Mouse (Mus musculus) embryonic fibroblast, embryonic 13.5 days (primary cell): ENCODE measurements around the gene Aimp2. TPM values are rescaled to one million over a fixed set of nuclear protein-coding genes. Genes with fewer than 3 reads are reported as not detected.

Source experiments
- H3K27ac ChIP-seq: 2 replicates; pipeline ENCODE4 v1.5.1; 2012; ENCODE audit warnings: low read length, control low read depth, inconsistent platforms; ENCODE audit not compliant: insufficient read depth
- H3K4me1 ChIP-seq: 2 replicates; pipeline ENCODE4 v1.6.1; 2011; ENCODE audit warnings: low read length; ENCODE audit not compliant: control insufficient read depth, insufficient read depth
- H3K4me3 ChIP-seq: 2 replicates; pipeline ENCODE4 v1.5.1; 2011; ENCODE audit warnings: mild to moderate bottlenecking, control low read depth, low read length; ENCODE audit not compliant: insufficient read depth
- CTCF ChIP-seq: IDR thresholded peaks from 2 replicates; pipeline ENCODE4 v1.5.1; 2011; ENCODE audit warnings: mild to moderate bottlenecking, control low read depth, low read length, moderate library complexity, borderline replicate concordance; ENCODE audit not compliant: insufficient read depth
- POLR2A ChIP-seq: IDR thresholded peaks from 2 replicates; pipeline ENCODE4 v1.6.1; 2011; ENCODE audit warnings: low read depth, mild to moderate bottlenecking, control low read depth, low read length, moderate library complexity
- polyA plus RNA-seq: library from polyadenylated mRNA; stranded (reverse); fragments of >200 nt; gene quantifications from 2 replicates; pipeline ENCODE4 v1.2.4, GENCODE M21; 2011; ENCODE audit warnings: low read depth; ENCODE audit not compliant: missing spikeins, insufficient read length

Gene Aimp2
- polyA plus RNA-seq, 1 experiment = 94.0 TPM

DNA sequence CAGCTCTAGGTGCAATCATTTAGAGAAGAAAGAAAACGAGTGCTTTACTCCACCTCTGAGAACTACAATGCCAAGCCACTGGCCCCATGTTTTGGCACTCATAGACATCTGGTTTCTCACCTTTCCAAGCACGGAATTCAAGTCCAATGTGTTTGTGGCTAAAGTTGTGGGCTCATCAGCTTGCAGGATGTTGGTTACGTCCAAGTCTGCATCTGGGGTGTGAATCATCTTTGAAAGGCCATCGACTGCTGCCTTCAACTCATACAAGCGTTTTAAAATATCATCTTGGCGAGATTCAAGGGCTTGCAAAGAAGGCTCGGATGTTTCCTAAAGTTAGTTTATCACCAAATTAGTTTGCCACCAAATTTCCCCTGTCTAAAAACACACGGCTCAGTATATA, 3.2 kb downstream of the Aimp2 start:
- no peak overlapping the region for H3K27ac ChIP-seq
- peaks cover 6% of the 10 kb centered on the region; the same call in 1 of the 2 replicates for H3K4me1 ChIP-seq
- H3K4me3 ChIP-seq = no peak overlapping the region
- TF ChIP-seq CTCF (no peak), POLR2A (no peak)

DNA sequence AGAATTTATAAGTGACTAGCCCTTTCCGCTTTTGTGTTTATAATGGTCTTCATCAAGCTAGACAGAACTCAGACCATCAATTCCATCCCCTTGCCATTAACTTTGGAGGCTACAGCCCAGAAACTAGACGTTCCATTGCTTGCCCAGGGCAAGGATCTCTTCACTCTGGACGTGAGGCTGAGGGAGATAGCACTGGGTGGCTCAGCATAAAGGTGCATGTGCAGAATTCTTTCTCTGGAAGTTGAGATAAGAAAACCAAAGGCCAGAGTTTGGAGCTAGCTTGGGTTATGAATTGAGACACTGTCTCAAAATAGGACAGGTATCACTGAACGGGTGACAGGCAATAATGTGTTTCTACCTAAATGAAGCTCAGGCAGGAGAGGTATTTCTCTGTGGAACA, 5.8 kb downstream of the Aimp2 start:
- H3K4me3 ChIP-seq = no peak overlapping the region
- no peak overlapping the region for H3K27ac ChIP-seq
- TF ChIP-seq POLR2A = no peak
- TF ChIP-seq CTCF = no peak
- H3K4me1 ChIP-seq = peaks cover 6% of the 10 kb centered on the region; the same call in 1 of the 2 replicates

DNA sequence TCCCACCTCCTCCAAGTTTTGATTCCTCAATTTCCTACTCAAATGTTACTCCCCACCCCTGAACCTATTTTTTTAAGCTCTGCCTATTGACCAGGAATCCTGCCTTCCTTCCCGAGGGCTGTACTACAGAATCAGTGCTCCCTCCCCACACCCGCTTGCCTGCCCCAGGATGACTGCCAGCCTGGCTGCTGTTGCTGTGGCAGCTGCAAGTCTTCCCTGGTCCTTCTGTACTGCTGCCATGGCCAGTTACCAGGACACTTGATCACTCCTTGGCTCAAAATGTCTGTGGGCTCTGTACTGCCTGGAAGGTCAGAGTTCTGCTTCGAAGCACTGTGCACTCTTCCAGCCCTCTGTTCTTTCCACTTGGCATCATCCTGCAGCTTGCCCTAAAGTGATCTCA, 7.5 kb downstream of the Aimp2 start:
- Histone ChIP-seq H3K27ac (no peak overlapping the region), H3K4me3 (no peak overlapping the region)
- TF ChIP-seq POLR2A = no peak
- TF ChIP-seq CTCF = no peak

DNA sequence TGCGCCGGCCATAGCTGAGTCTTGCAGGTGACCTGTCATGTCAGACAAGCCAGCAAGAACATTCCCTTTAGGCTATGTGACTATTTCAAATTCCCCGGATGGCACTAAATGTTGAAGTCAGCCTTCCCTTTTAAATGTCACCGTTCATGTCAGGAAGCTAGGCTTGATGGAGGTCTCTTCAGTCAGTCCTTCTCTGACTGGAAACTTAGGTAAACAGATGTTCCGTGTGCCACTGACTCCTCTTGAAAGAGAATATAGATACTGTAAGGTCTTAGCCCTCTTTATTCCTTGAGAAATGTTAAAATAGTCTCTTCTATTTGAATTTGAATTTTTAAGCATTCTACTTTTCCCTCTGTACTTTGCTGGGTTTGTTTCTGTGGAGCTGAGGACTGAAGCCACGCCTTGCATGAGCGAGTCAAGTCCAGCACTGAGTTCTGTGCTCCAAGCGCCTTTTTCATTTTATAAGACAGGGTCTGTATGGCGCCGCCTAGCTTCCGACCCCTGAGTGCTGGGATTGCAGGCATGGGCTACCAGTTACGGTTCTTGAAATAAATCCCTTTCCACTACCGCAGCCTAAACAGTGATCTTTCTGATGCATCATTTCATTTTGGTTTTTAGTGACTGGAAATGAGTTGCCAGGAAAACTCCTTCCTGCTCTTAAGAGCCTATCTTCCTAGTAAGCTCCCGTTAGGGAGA, 11.9 kb downstream of the Aimp2 start, which contains the start of gene Ankrd61:
Gene Ankrd61, minus strand, starts transcription at position 51 of the 696 bp plus-strand sequence.
- Histone ChIP-seq H3K27ac (no peak within 1 kb of the TSS), H3K4me3 (no peak within 1 kb of the TSS), H3K4me1 (no peaks in the 10 kb centered on the region)
- TF ChIP-seq CTCF (no peak), POLR2A (no peak)

More for the DNA sequence above, 7.5 kb downstream of the Aimp2 start:
- 0 out of 2 replicates have a peak, but pooled peaks cover 3% of the 10 kb centered on the region for H3K4me1 ChIP-seq

DNA sequence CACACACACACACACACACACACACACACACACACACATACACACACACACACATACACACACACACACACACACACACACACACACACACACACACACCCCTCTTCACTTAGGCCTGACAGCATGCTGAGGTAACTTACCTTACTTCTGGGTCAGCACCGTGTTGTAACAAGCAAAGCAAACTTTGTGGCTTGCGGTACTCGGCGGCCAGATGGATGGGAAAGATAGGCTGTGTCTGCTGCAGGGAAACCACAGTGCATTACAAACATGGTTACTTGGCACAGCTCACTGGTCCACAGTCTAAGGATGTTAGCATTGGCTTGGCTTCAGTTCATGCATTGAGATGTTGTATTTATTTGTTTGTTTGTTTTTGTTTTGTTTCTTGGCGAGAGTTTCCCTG, 16.3 kb downstream of the Aimp2 start:
- Histone ChIP-seq H3K27ac (no peak overlapping the region), H3K4me3 (no peak overlapping the region), H3K4me1 (no peaks in the 10 kb centered on the region)
- no peak for TF ChIP-seq CTCF
- TF ChIP-seq POLR2A = no peak

DNA sequence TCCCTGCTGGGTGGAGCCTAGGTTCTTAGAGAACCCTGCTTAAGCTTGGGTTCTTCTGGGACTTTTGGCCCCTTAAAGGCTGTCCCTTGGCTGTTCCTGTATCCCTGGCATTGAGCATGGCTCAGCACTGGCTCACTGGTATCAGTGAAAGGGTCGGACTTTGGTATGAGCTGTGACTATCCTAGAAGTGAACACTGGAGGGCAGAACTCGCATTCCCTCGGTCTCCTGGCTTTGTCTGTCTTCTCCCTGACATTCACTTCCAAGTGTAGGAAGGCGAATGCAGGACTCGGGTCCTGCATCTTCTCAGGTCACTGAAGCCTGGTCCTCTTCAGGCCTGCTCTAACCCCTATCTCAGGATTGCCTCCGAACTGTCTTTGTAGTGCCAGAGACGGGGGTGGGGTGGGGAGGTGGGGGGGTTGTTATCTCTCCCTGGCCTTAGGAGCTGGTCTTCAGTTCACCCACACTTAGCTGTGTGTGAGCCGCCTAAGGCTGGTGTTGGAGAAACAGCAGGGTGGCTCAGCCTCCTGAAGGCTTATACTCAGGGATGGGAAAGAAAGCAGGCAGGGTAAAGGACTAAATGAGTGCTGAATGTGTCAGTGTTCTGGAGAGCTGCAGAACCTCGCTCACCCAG, 17.3 kb downstream of the Aimp2 start:
- TF ChIP-seq CTCF (no peak), POLR2A (no peak)
- Histone ChIP-seq H3K4me3 (no peak overlapping the region), H3K27ac (no peak overlapping the region), H3K4me1 (no peaks in the 10 kb centered on the region)

DNA sequence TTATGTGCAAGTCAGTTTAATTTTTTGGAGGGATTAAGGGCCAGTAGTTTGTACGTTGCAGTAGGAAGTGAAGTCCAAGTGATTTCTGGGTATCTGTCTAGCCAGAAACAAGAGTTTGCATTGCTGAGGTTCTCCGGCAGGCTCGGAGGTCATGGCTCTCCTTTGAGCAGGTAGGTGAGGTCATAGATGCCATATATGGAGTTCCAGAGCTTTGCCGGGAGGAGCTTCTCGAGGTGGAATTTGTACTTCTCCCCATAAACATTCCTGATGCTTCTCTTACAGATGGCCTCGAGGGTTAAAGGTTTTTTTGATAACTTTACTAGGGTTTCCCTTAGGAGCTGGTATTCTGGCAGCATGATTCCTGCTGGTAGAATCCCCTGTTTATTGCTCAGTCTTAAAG, 18.9 kb downstream of the Aimp2 start:
- Histone ChIP-seq H3K4me3 (no peak overlapping the region), H3K4me1 (no peaks in the 10 kb centered on the region), H3K27ac (no peak overlapping the region)
- TF ChIP-seq POLR2A = no peak
- no peak for TF ChIP-seq CTCF

DNA sequence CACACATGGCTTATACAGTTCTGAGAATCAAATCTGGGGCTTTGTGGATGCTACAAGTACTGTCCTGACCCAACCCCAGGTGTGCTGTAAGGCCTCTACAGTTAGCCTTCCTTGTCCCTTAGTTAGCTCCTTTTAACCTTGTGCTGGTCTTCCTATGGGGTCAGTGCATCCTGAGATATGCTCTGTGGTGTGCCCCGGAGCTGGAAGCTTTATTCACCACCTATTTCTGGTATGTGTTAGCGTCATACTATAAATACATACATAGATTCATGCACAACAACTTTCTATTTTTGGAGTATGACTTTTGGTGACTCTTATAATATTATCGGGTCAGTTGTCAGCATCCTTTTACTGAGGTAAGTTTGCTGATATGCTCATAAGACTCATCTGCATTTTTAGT, 24.4 kb downstream of the Aimp2 start:
- TF ChIP-seq POLR2A (no peak), CTCF (no peak)
- Histone ChIP-seq H3K4me3 (no peak overlapping the region), H3K4me1 (no peaks in the 10 kb centered on the region), H3K27ac (no peak overlapping the region)

DNA sequence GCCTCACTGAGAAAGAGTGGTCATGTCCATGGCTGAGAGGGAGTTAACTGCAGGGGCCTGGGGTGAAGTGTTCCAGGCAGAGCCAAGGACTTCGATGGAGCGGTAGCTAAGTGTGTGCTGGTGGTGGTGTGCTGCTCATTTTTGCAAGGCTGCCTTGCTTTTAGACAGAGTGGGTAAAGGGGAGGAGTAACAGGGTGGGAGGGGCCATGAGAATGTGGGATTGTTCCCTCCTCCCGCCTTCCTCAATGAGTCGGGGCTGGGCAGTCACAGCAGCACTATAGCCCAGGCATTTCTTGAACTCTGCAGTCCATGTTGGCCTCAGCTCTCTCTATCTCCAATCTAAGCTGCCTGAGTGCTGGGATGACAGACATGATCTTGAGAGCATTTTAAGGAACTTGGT, 35.1 kb downstream of the Aimp2 start:
- Histone ChIP-seq H3K4me3 (no peak overlapping the region), H3K27ac (no peak overlapping the region), H3K4me1 (no peaks in the 10 kb centered on the region)
- TF ChIP-seq POLR2A (no peak), CTCF (no peak)

DNA sequence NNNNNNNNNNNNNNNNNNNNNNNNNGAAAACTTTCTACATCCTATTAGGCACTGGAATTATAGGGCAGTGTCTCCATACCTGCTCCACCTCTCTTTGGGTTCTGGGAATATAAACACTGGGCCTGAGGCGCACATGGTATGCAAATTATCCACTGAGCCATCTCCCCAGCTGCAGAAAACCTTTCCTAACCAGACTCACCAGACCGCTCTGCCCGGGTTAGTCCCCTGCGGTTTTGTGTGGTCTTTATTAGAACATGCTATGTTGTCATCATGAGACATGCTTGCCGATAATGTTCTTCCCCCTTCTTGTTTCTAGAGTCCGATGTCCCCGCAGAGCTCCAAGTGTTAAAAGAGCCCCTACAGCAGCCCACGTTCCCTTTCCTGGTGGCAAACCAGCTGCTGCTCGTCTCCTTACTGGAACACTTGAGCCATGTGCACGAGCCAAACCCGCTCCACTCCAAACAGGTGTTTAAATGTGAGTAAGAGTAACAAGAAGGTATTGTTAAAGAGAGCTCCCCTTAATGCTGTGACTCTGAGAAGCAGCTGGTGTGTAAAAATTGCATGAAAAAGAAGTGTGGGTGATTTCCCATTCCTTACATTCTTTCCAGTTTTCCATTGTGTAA, 38.0 kb downstream of the Aimp2 start:
- TF ChIP-seq CTCF (no peak), POLR2A (no peak)
- Histone ChIP-seq H3K27ac (no peak overlapping the region), H3K4me3 (no peak overlapping the region), H3K4me1 (no peaks in the 10 kb centered on the region)

Other genes with a start within 250 kb of the Aimp2 start
- 17.2 and 18.5 TPM in 2 replicates for gene Usp42, start 177.6 kb downstream of the Aimp2 start, polyA plus RNA-seq
- gene Eif2ak1, start 92.1 kb downstream of the Aimp2 start, polyA plus RNA-seq = 26.9 and 30.0 TPM in 2 replicates
- gene Ankrd61, start 12.2 kb downstream of the Aimp2 start, polyA plus RNA-seq = not detected in 2 replicates
- gene Pms2, start 117 bp upstream of the Aimp2 start, polyA plus RNA-seq = 13.1 and 19.5 TPM in 2 replicates
- 1.2 TPM in 1 of 2 replicates, not detected in the other for gene Gm42421, start 18.3 kb upstream of the Aimp2 start, polyA plus RNA-seq
- 0.77 TPM in 1 of 2 replicates, not detected in the other for gene Rsph10b, start 23.2 kb upstream of the Aimp2 start, polyA plus RNA-seq
- gene Ccz1, start 105.0 kb upstream of the Aimp2 start, polyA plus RNA-seq = 66.5 and 69.6 TPM in 2 replicates
- not detected in 2 replicates for gene Ocm, start 116.8 kb upstream of the Aimp2 start, polyA plus RNA-seq
- 9.3 and 10.4 TPM in 2 replicates for gene Lmtk2, start 190.6 kb upstream of the Aimp2 start, polyA plus RNA-seq